Mouse (Mus musculus) myocyte (in vitro differentiated cells): ENCODE results near the gene Hibadh. TPM values are rescaled to one million over a fixed set of nuclear protein-coding genes. Genes with fewer than 3 reads are reported as not detected.

ENCODE experiments used
- H3K27me3 ChIP-seq: one replicate; pipeline ENCODE4 v1.6.1; 2011; ENCODE audit not compliant: control insufficient read depth, insufficient read depth, insufficient read length
- H3K36me3 ChIP-seq: one replicate; pipeline ENCODE4 v1.6.1; 2011; ENCODE audit not compliant: control insufficient read depth, insufficient read depth
- H3K4me2 ChIP-seq: one replicate; pipeline ENCODE4 v1.6.1; 2011; ENCODE audit warnings: low read depth, control low read depth
- H3K4me3 ChIP-seq: one replicate; pipeline ENCODE4 v1.5.1; 2011; ENCODE audit warnings: mild to moderate bottlenecking, control low read depth, moderate library complexity
- H3K79me2 ChIP-seq: one replicate; pipeline ENCODE4 v1.6.1; 2011; ENCODE audit not compliant: control insufficient read depth, insufficient read depth
- H3ac ChIP-seq: one replicate; pipeline ENCODE4 v1.6.1; 2011; ENCODE audit not compliant: control insufficient read depth, insufficient read length
- CEBPB ChIP-seq: IDR thresholded peaks from 2 replicates; pipeline ENCODE4 v1.6.1; 2011; ENCODE audit warnings: mild to moderate bottlenecking, moderate library complexity; ENCODE audit not compliant: poor library complexity, insufficient read depth, severe bottlenecking
- E2F4 ChIP-seq: IDR thresholded peaks from one replicate; pipeline ENCODE4 v1.6.1; 2011; ENCODE audit warnings: mild to moderate bottlenecking, control low read depth, moderate library complexity; ENCODE audit not compliant: insufficient read depth
- MAX ChIP-seq: IDR thresholded peaks from one replicate; pipeline ENCODE4 v1.6.1; 2011; ENCODE audit warnings: low read depth, mild to moderate bottlenecking, control low read depth
- MYOD1 ChIP-seq, 3 experiments: IDR thresholded peaks; one replicate each; pipeline ENCODE4 v1.6.1; 2011; ENCODE audit warnings: control low read depth in 2 of 3, low read depth in 2 of 3, mild to moderate bottlenecking in 2 of 3, moderate library complexity in 1 of 3; ENCODE audit not compliant: insufficient read length in 2 of 3, control insufficient read depth in 1 of 3
- MYOG ChIP-seq, 3 experiments: IDR thresholded peaks; one replicate each; pipeline ENCODE4 v1.6.1; 2011; ENCODE audit warnings: control low read depth in 2 of 3, low read depth in 2 of 3, mild to moderate bottlenecking in 2 of 3; ENCODE audit not compliant: insufficient read length in 2 of 3, control insufficient read depth in 1 of 3, insufficient read depth in 1 of 3
- POLR2A ChIP-seq: IDR thresholded peaks from one replicate; pipeline ENCODE4 v1.6.1; 2011; ENCODE audit warnings: low read depth, mild to moderate bottlenecking, control low read depth, moderate library complexity; ENCODE audit not compliant: insufficient read length
- POLR2AphosphoS2 ChIP-seq: IDR thresholded peaks from one replicate; pipeline ENCODE4 v1.6.1; 2011; ENCODE audit warnings: low read depth, control low read depth; ENCODE audit not compliant: insufficient read length
- REST ChIP-seq: IDR thresholded peaks from one replicate; pipeline ENCODE4 v1.6.1; 2011; ENCODE audit warnings: mild to moderate bottlenecking, control low read depth, moderate library complexity; ENCODE audit not compliant: insufficient read depth, insufficient read length
- SRF ChIP-seq: IDR thresholded peaks from one replicate; pipeline ENCODE4 v1.6.1; 2011; ENCODE audit warnings: low read depth; ENCODE audit not compliant: control insufficient read depth, insufficient read length
- TCF12 ChIP-seq: IDR thresholded peaks from one replicate; pipeline ENCODE4 v1.6.1; 2011; ENCODE audit warnings: mild to moderate bottlenecking, control low read depth; ENCODE audit not compliant: poor library complexity, insufficient read depth, severe bottlenecking
- TCF3 ChIP-seq: IDR thresholded peaks from one replicate; pipeline ENCODE4 v1.6.1; 2011; ENCODE audit warnings: low read depth, control low read depth; ENCODE audit not compliant: insufficient read length
- USF1 ChIP-seq: IDR thresholded peaks from one replicate; pipeline ENCODE4 v1.6.1; 2011; ENCODE audit warnings: low read depth, mild to moderate bottlenecking, control low read depth, moderate library complexity
- polyA plus RNA-seq: library from polyadenylated mRNA; unstranded; fragments of >200 nt; fragmentation: generic; extraction: Trizol; gene quantifications from one replicate; pipeline ENCODE4 v1.2.1, GENCODE M21; 2012; ENCODE audit warnings: missing spikeins

Hibadh gene
- polyA plus RNA-seq, 1 experiment = 37.0 TPM

DNA sequence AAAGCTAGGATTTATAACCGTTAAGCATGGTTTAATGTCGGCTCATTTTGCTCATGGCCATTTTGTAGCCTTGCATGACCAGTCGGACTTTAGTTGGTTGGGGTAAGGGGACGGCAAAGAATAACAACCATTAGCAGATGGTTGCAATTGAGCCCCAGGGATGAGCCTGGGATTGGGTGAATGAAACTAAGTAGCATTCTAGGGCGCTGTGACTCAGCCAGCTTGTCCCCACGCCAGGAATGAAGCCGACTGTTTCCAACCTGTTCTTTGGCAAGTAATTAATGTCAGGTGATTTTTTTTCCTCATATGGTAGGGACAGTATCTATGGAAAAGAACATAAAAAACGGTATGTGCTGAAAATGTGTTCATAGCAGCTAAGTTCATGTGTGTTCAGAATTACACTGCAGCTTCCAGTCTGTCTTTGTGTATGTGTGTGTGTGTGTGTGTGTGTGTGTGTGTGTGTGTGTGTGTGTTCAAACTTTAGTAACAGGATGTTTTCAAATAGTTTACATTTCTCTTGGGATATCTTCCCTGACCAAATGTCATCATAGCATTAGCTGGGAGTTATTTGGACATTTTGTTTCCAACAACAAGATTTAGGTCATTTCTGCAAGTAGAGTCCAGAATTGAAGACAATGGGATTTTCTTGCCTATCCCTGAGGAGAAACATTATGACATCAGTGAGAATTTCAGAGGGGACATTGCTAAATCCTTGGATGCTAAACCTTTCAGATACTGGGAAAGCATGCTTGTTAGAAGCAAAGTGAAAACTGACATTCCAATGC lies 135.3 kb downstream of the Hibadh start:
- Histone ChIP-seq H3K27me3 (no peaks in the 10 kb centered on the region), H3ac (no peak overlapping the region), H3K79me2 (no peaks in the 10 kb centered on the region), H3K4me2 (no peak overlapping the region), H3K36me3 (no peaks in the 10 kb centered on the region), H3K4me3 (no peak overlapping the region)
- TF ChIP-seq CEBPB = no peak
- no peak for TF ChIP-seq MYOG (IDR thresholded peaks at IDR 0.05; ENCODE audit: control insufficient read depth in 1 of 3, insufficient read depth in 1 of 3, insufficient read length in 2 of 3, low read depth in 2 of 3)
- no peak for TF ChIP-seq USF1
- no peak for TF ChIP-seq TCF12
- no peak for TF ChIP-seq SRF
- TF ChIP-seq MYOD1 (IDR thresholded peaks at IDR 0.05; ENCODE audit: control insufficient read depth in 1 of 3, insufficient read length in 2 of 3, low read depth in 2 of 3) = no peak
- TF ChIP-seq POLR2AphosphoS2 = no peak
- no peak for TF ChIP-seq TCF3
- no peak for TF ChIP-seq POLR2A
- TF ChIP-seq E2F4 = no peak
- no peak for TF ChIP-seq MAX
- TF ChIP-seq REST = no peak

DNA sequence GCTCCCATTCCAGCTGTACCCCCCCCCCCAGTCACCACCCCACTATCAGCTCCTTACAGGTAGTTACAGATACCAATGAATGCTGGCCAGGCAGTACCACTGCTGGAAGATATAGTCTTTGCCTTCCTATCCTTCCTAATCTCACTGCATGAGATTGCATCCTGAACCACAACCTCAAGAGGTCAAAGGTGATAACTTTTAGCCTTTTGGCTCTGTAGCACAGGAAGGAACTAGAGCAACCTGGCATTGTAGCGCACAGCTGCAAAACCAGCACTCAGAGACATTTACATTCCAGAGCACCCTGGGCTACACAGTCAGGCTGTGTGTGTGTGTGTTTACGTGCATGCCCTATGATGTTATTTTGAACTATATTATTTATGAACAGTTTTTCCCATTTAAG lies 137.2 kb downstream of the Hibadh start:
- TF ChIP-seq CEBPB (no peak), MYOD1 (IDR thresholded peaks at IDR 0.05; ENCODE audit: control insufficient read depth in 1 of 3, insufficient read length in 2 of 3, low read depth in 2 of 3) (no peak), MYOG (IDR thresholded peaks at IDR 0.05; ENCODE audit: control insufficient read depth in 1 of 3, insufficient read depth in 1 of 3, insufficient read length in 2 of 3, low read depth in 2 of 3) (no peak), POLR2A (no peak), MAX (no peak)
- Histone ChIP-seq H3K79me2 (no peaks in the 10 kb centered on the region), H3K36me3 (no peaks in the 10 kb centered on the region), H3K27me3 (no peaks in the 10 kb centered on the region), H3ac (no peak overlapping the region), H3K4me3 (no peak overlapping the region), H3K4me2 (no peak overlapping the region)

DNA sequence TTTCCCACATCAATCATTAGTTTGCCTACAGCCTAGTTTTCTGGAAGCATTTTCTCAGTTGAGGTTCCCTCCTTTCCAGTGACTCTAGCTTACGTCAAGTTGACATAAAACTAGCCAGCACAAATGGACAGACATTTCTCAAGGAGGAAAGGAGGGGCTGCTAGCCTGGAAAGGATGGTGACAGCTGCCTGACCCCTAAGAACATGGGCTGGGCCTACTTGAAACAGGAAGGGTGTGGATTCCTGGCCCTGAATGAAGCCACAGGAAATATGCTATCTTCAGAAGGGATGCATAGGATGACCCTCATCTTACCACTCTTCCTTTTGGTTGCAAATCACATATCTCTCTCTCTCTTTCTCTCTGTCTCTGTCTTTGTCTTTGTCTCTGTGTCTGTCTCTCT lies 138.7 kb downstream of the Hibadh start:
- Histone ChIP-seq H3K4me2 (no peak overlapping the region), H3K79me2 (no peaks in the 10 kb centered on the region), H3ac (no peak overlapping the region), H3K4me3 (no peak overlapping the region), H3K27me3 (no peaks in the 10 kb centered on the region), H3K36me3 (no peaks in the 10 kb centered on the region)
- TF ChIP-seq POLR2AphosphoS2 (no peak), REST (no peak), MYOD1 (IDR thresholded peaks at IDR 0.05; ENCODE audit: control insufficient read depth in 1 of 3, insufficient read length in 2 of 3, low read depth in 2 of 3) (no peak)

Other genes starting within 250 kb of the Hibadh start
- 25.1 TPM for gene Tax1bp1, start 73.3 kb upstream of the Hibadh start, polyA plus RNA-seq